In genomic region chr3:96065754-96066375, GRCm38 (mm10) we compare ENCODE assay signal across 8 mouse cellular contexts. TPM values are rescaled to one million over a fixed set of nuclear protein-coding genes. Genes with fewer than 3 reads are reported as not detected.
DNase-seq lines count a peak whose midpoint lies in the region; ATAC-seq lines count a peak whose summit lies in the region.

No protein-coding gene starts in this region.

- no peaks in the 10 kb centered on the region for H3K36me3 ChIP-seq in intestine, embryonic 14.5 days (ENCODE audit: control insufficient read depth, insufficient read depth, low read length)

- peak; percentile 70 for DNase-seq in 3134 (ENCODE audit: extremely low read depth, insufficient read length, low spot score)
- DNase-seq in Muller cell, postnatal 12 days (ENCODE audit: inconsistent ontology term): peak; percentile 84
- peak; percentile 57 to 80 for DNase-seq in cerebellum, postnatal 25 days
- DNase-seq in gastrocnemius, postnatal 10 days: peak; percentile 33
- DNase-seq in intestine, embryonic 14.5 days (ENCODE audit: low spot score): peak; percentile 53
- DNase-seq in left cerebral cortex, adult 9 months (ENCODE audit: low spot score in 2 of 2): peak; percentile 61 to 88
- DNase-seq in telencephalon, adult 2 months (ENCODE audit: low read depth, low spot score): peak; percentile 86

- no peaks in the 10 kb centered on the region for H3K9me3 ChIP-seq in intestine, embryonic 14.5 days (ENCODE audit: control insufficient read depth, low read length)

- H3K9ac ChIP-seq in intestine, embryonic 14.5 days (ENCODE audit: low read length): no peak overlapping the region

- H3K27me3 ChIP-seq in intestine, embryonic 14.5 days (replicated peaks; ENCODE audit: control insufficient read depth, insufficient read depth, low read length): no peaks in the 10 kb centered on the region

- H3K27ac ChIP-seq in intestine, embryonic 14.5 days (ENCODE audit: low read depth): no peak overlapping the region

- ATAC-seq in intestine, embryonic 14.5 days (replicated peaks; ENCODE audit: low FRiP score, low TSS enrichment, low read depth): no peak
- 0 out of 2 replicates have a peak, but pooled peaks have one; percentile 52 for ATAC-seq in megakaryocyte-erythroid progenitor cell, adult 5-6 weeks (replicated peaks; ENCODE audit: low FRiP score, low TSS enrichment, poor library complexity, severe bottlenecking)

- no peaks in the 10 kb centered on the region for H3K4me1 ChIP-seq in intestine, embryonic 14.5 days (replicated peaks; ENCODE audit: control insufficient read depth, insufficient read depth, low read length)

- WGBS in intestine, embryonic 14.5 days: 41% methylated on average over 20 of the region's 20 CpGs

- H3K4me2 ChIP-seq in intestine, embryonic 14.5 days (ENCODE audit: low read length): peak overlapping the region; percentile 38

- no peak overlapping the region for H3K4me3 ChIP-seq in intestine, embryonic 14.5 days (ENCODE audit: low read depth, low read length)

RNA-seq across cellular contexts. Expression of gene Vps45, which starts 7.6 kb away (rescaled TPM):
- 10 to 100 TPM; 25.4 to 27.3 TPM for total RNA-seq in gastrocnemius, postnatal 10 days (2021)
- 20.6 and 25.8 TPM in 2 replicates for polyA plus RNA-seq in intestine, embryonic 14.5 days (2014; fragmentation: Nextera tagmentation; extraction: Ambion mirVana)
- total RNA-seq in megakaryocyte-erythroid progenitor cell, adult 5-6 weeks (2014; fragmentation: Nextera tagmentation): 29.7 and 38.8 TPM in 2 replicates
- 13.4 and 16.6 TPM in 2 replicates for total RNA-seq in megakaryocyte-erythroid progenitor cell, adult 5-6 weeks (2017)

RNA-seq across cellular contexts. Expression of gene Otud7b, which starts 38.5 kb away (rescaled TPM):
- 10 to 100 TPM; 49.3 to 55.9 TPM for total RNA-seq in gastrocnemius, postnatal 10 days (2021)
- 14.0 and 14.8 TPM in 2 replicates for polyA plus RNA-seq in intestine, embryonic 14.5 days (2014; fragmentation: Nextera tagmentation; extraction: Ambion mirVana)
- 9.7 and 12.3 TPM in 2 replicates for total RNA-seq in megakaryocyte-erythroid progenitor cell, adult 5-6 weeks (2014; fragmentation: Nextera tagmentation)
- 11.7 and 15.5 TPM in 2 replicates for total RNA-seq in megakaryocyte-erythroid progenitor cell, adult 5-6 weeks (2017)

Comparison
In these comparisons a context has a peak if more than half of its experiments do, and no peak if none do; other contexts are left out.
1. DNase-seq: peak in every context shown above with its lines; median percentile 86 in telencephalon, adult 2 months; 84 in Muller cell, postnatal 12 days; 74 in left cerebral cortex, adult 9 months; 70 in 3134; 68 in cerebellum, postnatal 25 days; 53 in intestine, embryonic 14.5 days; 33 in gastrocnemius, postnatal 10 days.